Mouse (Mus musculus): ENCODE data around the gene Ank3.

- TF ChIP-seq CTCF (IDR thresholded peaks at IDR 0.05; ENCODE audit: low read depth, low read length) (no peak), POLR2A (IDR thresholded peaks at IDR 0.05; ENCODE audit: extremely low read depth, insufficient read depth, low read length) (no peak)
Measured at GRCm38 (mm10) chr10:69678230-69678629, 279.7 kb downstream of the Ank3 start.

Measured in liver, adult 2 months (tissue).